ENCODE assay signal across 8 mouse cellular contexts in the genomic region with DNA sequence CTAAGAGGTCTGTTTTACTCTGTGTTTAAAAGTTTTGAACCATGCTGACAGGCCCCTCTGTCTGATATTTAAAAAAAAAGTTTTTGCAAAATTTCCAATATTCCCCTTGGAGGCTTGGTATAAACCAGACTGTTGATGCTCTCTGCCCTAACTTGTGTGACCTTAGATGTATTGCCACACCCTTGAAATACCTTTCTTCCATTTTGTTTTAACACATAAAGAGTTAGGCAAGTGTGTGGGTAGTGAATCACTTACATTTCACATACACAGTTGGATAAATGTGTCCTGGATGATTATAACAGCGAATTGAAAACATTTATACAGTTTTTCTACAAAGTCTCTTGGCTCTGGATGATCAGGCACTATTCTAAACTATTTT. TPM values are rescaled to one million over a fixed set of nuclear protein-coding genes. Genes with fewer than 3 reads are reported as not detected.
A peak's percentile ranks its signal among the peaks of the same experiment; 100 is the strongest.
DNase-seq lines count a peak whose midpoint lies in the region; ATAC-seq and TF ChIP-seq lines count a peak whose summit lies in the region.

No protein-coding gene starts in this region.

- TF ChIP-seq POLR2A in bone marrow macrophage, adult 2 months (IDR thresholded peaks at IDR 0.05; ENCODE audit: borderline replicate concordance, low read depth, low read length) = no peak

- H3K9ac ChIP-seq in kidney, embryonic 14.5 days (ENCODE audit: low read depth, low read length) = peak overlapping the region; percentile 92; the same call in 1 of the 2 replicates
- H3K9ac ChIP-seq in hindbrain, embryonic 16.5 days (ENCODE audit: low read depth, low read length) = peak overlapping the region; percentile 98; the same call in 1 of the 2 replicates
- H3K9ac ChIP-seq in midbrain, embryonic 16.5 days (ENCODE audit: low read depth, low read length) = peak overlapping the region; percentile 99; the same call in 1 of the 2 replicates

- peak overlapping the region; percentile 76 for H3K4me3 ChIP-seq in kidney, embryonic 14.5 days (ENCODE audit: low read length)
- H3K4me3 ChIP-seq in bone marrow macrophage, adult 2 months (ENCODE audit: insufficient read depth, low read length) = peak overlapping the region; percentile 73
- H3K4me3 ChIP-seq in hindbrain, embryonic 16.5 days (ENCODE audit: low read length) = peak overlapping the region; percentile 94
- peak overlapping the region; percentile 91 for H3K4me3 ChIP-seq in midbrain, embryonic 16.5 days (ENCODE audit: low read depth, low read length)

- ATAC-seq in kidney, embryonic 14.5 days (ENCODE audit: low FRiP score, low TSS enrichment) = no peak
- no peak for ATAC-seq in hindbrain, embryonic 16.5 days
- no peak for ATAC-seq in midbrain, embryonic 16.5 days

- DNase-seq in kidney, adult 9 months = no peak
- DNase-seq in frontal cortex, postnatal 25 days (ENCODE audit: low spot score in 2 of 2) = no peak
- DNase-seq in cerebellum, adult 8-10 months = no peak
- no peak for DNase-seq in thymus, postnatal 14 days

- no peak overlapping the region for H3K27ac ChIP-seq in kidney, embryonic 14.5 days (ENCODE audit: low read depth, low read length)
- H3K27ac ChIP-seq in bone marrow macrophage, adult 2 months (ENCODE audit: insufficient read depth, low read depth, low read length) = no peak overlapping the region
- no peak overlapping the region for H3K27ac ChIP-seq in hindbrain, embryonic 16.5 days (ENCODE audit: low read depth, low read length)
- no peak overlapping the region for H3K27ac ChIP-seq in midbrain, embryonic 16.5 days (ENCODE audit: low read length)

- no peaks in the 10 kb centered on the region for H3K36me3 ChIP-seq in kidney, embryonic 14.5 days (ENCODE audit: control insufficient read depth, insufficient read depth, low read length)
- H3K36me3 ChIP-seq in hindbrain, embryonic 16.5 days (ENCODE audit: control insufficient read depth, insufficient read depth, low read length) = 0 out of 2 replicates have a peak, but pooled peaks cover 2% of the 10 kb centered on the region
- peaks cover 2% of the 10 kb centered on the region for H3K36me3 ChIP-seq in midbrain, embryonic 16.5 days (ENCODE audit: control insufficient read depth, insufficient read depth, low read length)

- no peaks in the 10 kb centered on the region for H3K27me3 ChIP-seq in kidney, embryonic 14.5 days (ENCODE audit: control insufficient read depth, insufficient read depth, low read length)
- H3K27me3 ChIP-seq in hindbrain, embryonic 16.5 days (replicated peaks; ENCODE audit: control insufficient read depth, insufficient read depth, low read length) = no peaks in the 10 kb centered on the region
- no peaks in the 10 kb centered on the region for H3K27me3 ChIP-seq in midbrain, embryonic 16.5 days (ENCODE audit: control insufficient read depth, insufficient read depth, low read depth, low read length)

- peak overlapping the region; percentile 55 for H3K4me2 ChIP-seq in kidney, embryonic 14.5 days (replicated peaks; ENCODE audit: low read depth, low read length)
- H3K4me2 ChIP-seq in hindbrain, embryonic 16.5 days (ENCODE audit: low read length) = peak overlapping the region; percentile 82
- peak overlapping the region; percentile 80 for H3K4me2 ChIP-seq in midbrain, embryonic 16.5 days (ENCODE audit: low read length)

- no peak for TF ChIP-seq CTCF in bone marrow macrophage, adult 2 months (IDR thresholded peaks at IDR 0.05; ENCODE audit: low read depth, low read length)

- WGBS in kidney, embryonic 14.5 days = 79% methylated on average over 1 of the region's 1 CpGs
- 68% methylated on average over 1 of the region's 1 CpGs for WGBS in hindbrain, embryonic 16.5 days
- 78% methylated on average over 1 of the region's 1 CpGs for WGBS in midbrain, embryonic 16.5 days

- H3K9me3 ChIP-seq in kidney, embryonic 14.5 days (ENCODE audit: control insufficient read depth, low read length) = no peaks in the 10 kb centered on the region
- H3K9me3 ChIP-seq in hindbrain, embryonic 16.5 days (ENCODE audit: control insufficient read depth, low read length) = no peaks in the 10 kb centered on the region
- no peaks in the 10 kb centered on the region for H3K9me3 ChIP-seq in midbrain, embryonic 16.5 days (replicated peaks; ENCODE audit: control insufficient read depth, low read length, poor library complexity, severe bottlenecking)

- H3K4me1 ChIP-seq in kidney, embryonic 14.5 days (ENCODE audit: control insufficient read depth, insufficient read depth, low read length) = no peaks in the 10 kb centered on the region
- peaks cover 11% of the 10 kb centered on the region for H3K4me1 ChIP-seq in bone marrow macrophage, adult 2 months (ENCODE audit: control insufficient read depth, insufficient read depth, low read length)
- peaks cover 7% of the 10 kb centered on the region for H3K4me1 ChIP-seq in hindbrain, embryonic 16.5 days (ENCODE audit: control insufficient read depth, insufficient read depth, low read depth, low read length)
- peaks cover 9% of the 10 kb centered on the region for H3K4me1 ChIP-seq in midbrain, embryonic 16.5 days (ENCODE audit: control insufficient read depth, insufficient read depth, low read length)

RNA-seq across cellular contexts. Expression of a gene that starts 1.1 kb away (rescaled TPM):
- polyA plus RNA-seq in kidney, embryonic 14.5 days (2014; fragmentation: Nextera tagmentation; extraction: Ambion mirVana) = 22.9 and 34.0 TPM in 2 replicates
- 10.7 and 13.5 TPM in 2 replicates for polyA plus RNA-seq in bone marrow macrophage, adult 2 months (2012; ENCODE audit: insufficient read depth, insufficient read length, missing spikeins)
- 27.2 and 27.3 TPM in 2 replicates for polyA plus RNA-seq in hindbrain, embryonic 16.5 days (2015; fragmentation: Nextera tagmentation; extraction: Ambion mirVana)
- 23.4 and 26.7 TPM in 2 replicates for polyA plus RNA-seq in midbrain, embryonic 16.5 days (2015; fragmentation: Nextera tagmentation; extraction: Ambion mirVana)

RNA-seq across cellular contexts. Expression of a gene that starts 14.5 kb away (rescaled TPM):
- polyA plus RNA-seq in kidney, embryonic 14.5 days (2014; fragmentation: Nextera tagmentation; extraction: Ambion mirVana) = 121 and 139 TPM in 2 replicates
- 283 and 322 TPM in 2 replicates for polyA plus RNA-seq in bone marrow macrophage, adult 2 months (2012; ENCODE audit: insufficient read depth, insufficient read length, missing spikeins)
- polyA plus RNA-seq in hindbrain, embryonic 16.5 days (2015; fragmentation: Nextera tagmentation; extraction: Ambion mirVana) = 290 and 313 TPM in 2 replicates
- polyA plus RNA-seq in midbrain, embryonic 16.5 days (2015; fragmentation: Nextera tagmentation; extraction: Ambion mirVana) = 283 and 296 TPM in 2 replicates
